Mouse (Mus musculus): Measurements from ENCODE around the gene Atoh7. TPM values are rescaled to one million over a fixed set of nuclear protein-coding genes. Genes with fewer than 3 reads are reported as not detected.

Atoh7 gene
- polyA plus RNA-seq (2015; fragmentation: Nextera tagmentation; extraction: Ambion mirVana) = not detected in 2 replicates

DNA sequence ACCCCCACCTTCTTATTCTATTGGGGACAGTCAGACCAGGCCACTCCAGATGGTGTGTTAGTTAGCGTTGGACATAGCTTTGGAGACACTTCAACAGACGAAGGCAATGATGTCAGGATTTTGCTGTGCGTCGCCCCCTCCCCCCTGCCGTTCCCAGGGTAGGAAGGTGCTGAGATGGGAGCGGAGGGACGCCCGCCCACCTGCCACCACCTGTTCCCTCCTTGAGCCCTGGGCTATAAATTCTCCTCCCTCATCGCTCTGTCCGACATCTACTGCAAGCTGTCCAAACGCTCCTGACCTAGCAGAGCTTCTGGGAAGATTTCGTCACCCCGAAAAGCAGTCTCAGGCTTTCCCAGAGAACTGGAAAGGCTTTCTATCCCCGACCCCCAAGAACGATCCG, at the start of gene Atoh7:
Gene Atoh7, plus strand, starts transcription at position 131 of the 400 bp plus-strand sequence.

GRCm38 (mm10) chr10:63059862-63060261, 39.6 kb upstream of the Atoh7 start, which contains the start of gene Pbld1:
Gene Pbld1 (plus strand): TSS chr10:63060162.

Other genes with a start within 250 kb of the Atoh7 start
- gene Tet1, start 190.7 kb upstream of the Atoh7 start, polyA plus RNA-seq (2015; fragmentation: Nextera tagmentation; extraction: Ambion mirVana) = 4.9 and 6.6 TPM in 2 replicates
- gene Slc25a16, start 179.0 kb upstream of the Atoh7 start, polyA plus RNA-seq (2015; fragmentation: Nextera tagmentation; extraction: Ambion mirVana) = 11.3 and 12.5 TPM in 2 replicates
- 34.3 and 36.7 TPM in 2 replicates for gene Dna2, start 152.6 kb upstream of the Atoh7 start, polyA plus RNA-seq (2015; fragmentation: Nextera tagmentation; extraction: Ambion mirVana)
- 6.9 and 9.4 TPM in 2 replicates for gene Rufy2, start 119.4 kb upstream of the Atoh7 start, polyA plus RNA-seq (2015; fragmentation: Nextera tagmentation; extraction: Ambion mirVana)
- gene Hnrnph3, start 75.4 kb upstream of the Atoh7 start, polyA plus RNA-seq (2015; fragmentation: Nextera tagmentation; extraction: Ambion mirVana) = 34.3 and 40.4 TPM in 2 replicates
- 0.29 and 0.56 TPM in 2 replicates for gene Pbld2, start 75.3 kb upstream of the Atoh7 start, polyA plus RNA-seq (2015; fragmentation: Nextera tagmentation; extraction: Ambion mirVana)
- 0.85 and 0.99 TPM in 2 replicates for gene Pbld1, start 39.5 kb upstream of the Atoh7 start, polyA plus RNA-seq (2015; fragmentation: Nextera tagmentation; extraction: Ambion mirVana)
- gene Mypn, start 104.3 kb downstream of the Atoh7 start, polyA plus RNA-seq (2015; fragmentation: Nextera tagmentation; extraction: Ambion mirVana) = 0.04 and 0.06 TPM in 2 replicates
- gene Herc4, start 144.2 kb downstream of the Atoh7 start, polyA plus RNA-seq (2015; fragmentation: Nextera tagmentation; extraction: Ambion mirVana) = 39.0 and 42.2 TPM in 2 replicates